Mouse (Mus musculus): ENCODE results near the gene Bcl2l15.

Gene Bcl2l15

DNA sequence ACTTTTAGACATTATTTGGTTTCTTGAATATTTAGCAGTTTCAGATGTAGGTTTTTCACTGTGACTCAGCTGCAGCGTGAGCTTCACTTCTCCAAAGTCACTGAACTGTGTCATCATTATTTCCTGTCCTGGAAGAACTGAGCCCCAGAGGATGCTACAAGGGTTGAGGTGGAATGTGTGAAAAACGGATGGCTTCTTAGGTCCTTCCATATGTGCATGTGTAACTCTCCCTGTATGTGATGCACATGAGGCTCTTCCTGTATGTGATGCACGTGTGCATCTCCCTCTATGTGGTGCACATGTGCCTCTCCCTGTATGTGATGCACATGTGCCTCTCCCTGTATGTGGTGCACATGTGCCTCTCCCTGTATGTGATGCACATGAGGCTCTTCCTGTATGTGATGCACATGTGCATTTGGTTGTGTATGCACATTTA is 40.3 kb downstream of the Bcl2l15 start:
- peak; percentile 83 for DNase-seq (ENCODE audit: low read depth, low spot score)
- Histone ChIP-seq H3K27me3 (ENCODE audit: control insufficient read depth, insufficient read depth, low read length, poor library complexity, severe bottlenecking) (no peaks in the 10 kb centered on the region), H3K36me3 (ENCODE audit: control insufficient read depth, insufficient read depth, low read length, poor library complexity, severe bottlenecking) (peaks cover 2% of the 10 kb centered on the region; the same call in 1 of the 2 replicates)

DNA sequence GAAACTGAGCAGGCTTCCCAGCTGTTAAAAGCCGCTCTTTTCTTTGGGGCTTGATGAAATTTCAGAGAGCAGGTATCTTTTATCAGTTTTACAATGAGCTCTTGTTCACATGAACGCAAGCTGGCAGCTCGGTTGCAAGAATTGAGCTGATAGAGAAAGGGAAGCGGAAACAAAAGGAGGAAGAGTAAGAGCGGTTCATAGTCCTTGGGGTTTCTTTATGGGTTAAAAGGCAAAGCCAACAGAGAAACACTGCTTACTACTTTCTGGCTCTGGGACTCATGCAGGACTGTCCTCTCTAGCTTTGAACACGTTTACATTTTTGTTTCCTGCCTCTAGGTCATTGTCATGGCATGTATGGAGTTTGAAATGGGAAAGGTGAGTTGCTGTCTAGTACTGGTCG is 41.9 kb downstream of the Bcl2l15 start:
- DNase-seq (ENCODE audit: low read depth, low spot score), result peak; percentile 46
- no peaks in the 10 kb centered on the region for H3K27me3 ChIP-seq (ENCODE audit: control insufficient read depth, insufficient read depth, low read length, poor library complexity, severe bottlenecking)
- H3K36me3 ChIP-seq (ENCODE audit: control insufficient read depth, insufficient read depth, low read length, poor library complexity, severe bottlenecking), result peaks cover 2% of the 10 kb centered on the region; the same call in 1 of the 2 replicates

DNA sequence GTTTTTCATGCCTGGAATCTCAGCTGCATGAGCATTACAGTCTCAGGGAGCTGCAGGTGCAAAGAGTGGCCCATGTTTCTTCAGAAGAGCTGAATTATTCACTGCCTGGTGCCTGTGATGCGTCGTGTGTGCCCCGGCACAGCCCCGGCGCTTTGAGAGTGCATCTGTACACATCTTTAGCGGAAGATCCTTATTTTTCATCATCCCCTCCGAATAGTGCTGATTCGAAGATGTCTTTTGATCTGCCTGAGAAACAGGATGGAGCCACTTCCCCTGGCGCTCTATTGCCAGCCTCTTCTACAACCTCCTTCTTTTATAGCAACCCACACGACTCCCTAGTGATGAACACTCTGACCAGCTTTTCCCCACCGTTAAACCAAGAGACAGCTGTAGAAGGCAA is 53.5 kb downstream of the Bcl2l15 start:
- H3K27me3 ChIP-seq (ENCODE audit: control insufficient read depth, insufficient read depth, low read length, poor library complexity, severe bottlenecking), result no peaks in the 10 kb centered on the region
- H3K36me3 ChIP-seq (ENCODE audit: control insufficient read depth, insufficient read depth, low read length, poor library complexity, severe bottlenecking), result peaks cover 6% of the 10 kb centered on the region
- DNase-seq (ENCODE audit: low read depth, low spot score), result no peak

DNA sequence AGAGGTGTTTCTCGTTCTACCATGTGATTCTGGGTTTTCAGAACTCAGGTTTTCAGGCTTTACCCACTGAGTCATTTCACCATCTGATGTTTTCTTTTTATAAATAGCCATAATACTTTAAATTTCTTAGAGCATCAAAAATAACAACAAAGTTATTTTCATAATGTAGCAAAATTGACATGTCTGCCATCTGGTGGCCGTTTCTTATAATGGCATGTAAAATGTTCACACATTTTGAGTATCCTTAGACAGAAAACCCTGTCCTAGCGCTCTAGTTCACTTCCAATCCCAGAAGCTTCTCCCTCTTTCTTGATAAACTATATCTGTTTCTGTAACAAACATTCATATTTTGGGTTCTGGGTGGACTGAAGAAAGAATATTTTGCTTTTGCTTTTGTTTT is 55.2 kb downstream of the Bcl2l15 start:
- no peaks in the 10 kb centered on the region for H3K27me3 ChIP-seq (ENCODE audit: control insufficient read depth, insufficient read depth, low read length, poor library complexity, severe bottlenecking)
- H3K36me3 ChIP-seq (ENCODE audit: control insufficient read depth, insufficient read depth, low read length, poor library complexity, severe bottlenecking), result peaks cover 6% of the 10 kb centered on the region
- DNase-seq (ENCODE audit: low read depth, low spot score), result peak; percentile 82

- Histone ChIP-seq H3K27me3 (ENCODE audit: control insufficient read depth, insufficient read depth, low read length, poor library complexity, severe bottlenecking) (no peaks in the 10 kb centered on the region), H3K36me3 (ENCODE audit: control insufficient read depth, insufficient read depth, low read length, poor library complexity, severe bottlenecking) (peaks cover 6% of the 10 kb centered on the region; the same call in 1 of the 2 replicates)
- DNase-seq (ENCODE audit: low read depth, low spot score), result no peak
These were observed 61.0 kb downstream of the Bcl2l15 start for GRCm38 (mm10) chr3:103893374-103893773.
